Mouse (Mus musculus) cerebellum, adult 11 months (tissue): ENCODE measurements around the gene Yipf4.
"Not testable (repeated sequence)": the region's sequence is repeated elsewhere in the genome, so short reads cannot be mapped to it uniquely, and the experiment has no call there.

Experiments
- DNase-seq: peaks from one replicate; pipeline ENCODE4 v3.0.0; 2022

The Yipf4 gene

DNA sequence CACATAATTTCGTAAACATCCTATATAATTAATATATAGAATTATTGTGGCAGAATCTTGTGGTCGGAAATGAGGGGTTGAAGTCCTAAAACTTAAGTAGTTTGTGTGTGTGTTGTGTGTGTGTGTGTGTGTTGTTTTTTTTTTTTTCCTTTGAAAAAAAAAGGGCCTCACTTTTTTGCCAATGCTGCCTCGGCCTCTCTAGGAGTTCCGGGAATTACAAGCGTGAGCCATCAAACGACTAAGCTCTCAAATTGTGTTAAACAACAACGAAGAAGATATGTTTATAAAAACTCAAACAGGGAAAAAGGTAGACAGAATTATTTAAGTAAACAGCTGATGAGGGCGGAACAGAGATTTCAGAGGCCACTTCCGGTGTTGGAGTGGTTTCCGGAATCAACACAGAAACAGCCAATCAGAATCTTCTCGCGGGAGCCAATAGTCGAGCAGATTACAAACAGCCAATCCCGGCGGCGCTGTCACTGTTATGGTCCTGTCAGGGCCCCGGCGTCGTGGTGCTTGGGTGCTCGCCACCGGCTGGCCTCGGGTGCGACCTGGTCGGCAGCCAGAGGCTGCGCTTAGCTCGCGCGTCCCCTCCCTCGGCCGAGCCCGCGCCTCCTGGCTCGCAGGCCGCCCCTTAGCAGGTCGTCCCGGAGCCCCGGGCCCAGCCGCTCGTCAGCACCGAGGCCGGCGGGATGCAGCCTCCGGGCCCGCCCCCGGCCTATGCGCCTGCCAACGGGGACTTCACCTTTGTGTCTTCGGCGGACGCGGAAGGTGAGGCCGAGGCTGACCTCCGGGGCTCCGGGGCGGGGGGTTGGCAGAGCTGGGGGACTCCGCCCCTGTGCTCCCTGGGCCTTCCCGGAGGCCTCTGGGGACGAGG is at the start of gene Yipf4:
Gene Yipf4, plus strand, starts transcription at position 470 of the 877 bp plus-strand sequence.
- peak; percentile 96 for DNase-seq

DNA sequence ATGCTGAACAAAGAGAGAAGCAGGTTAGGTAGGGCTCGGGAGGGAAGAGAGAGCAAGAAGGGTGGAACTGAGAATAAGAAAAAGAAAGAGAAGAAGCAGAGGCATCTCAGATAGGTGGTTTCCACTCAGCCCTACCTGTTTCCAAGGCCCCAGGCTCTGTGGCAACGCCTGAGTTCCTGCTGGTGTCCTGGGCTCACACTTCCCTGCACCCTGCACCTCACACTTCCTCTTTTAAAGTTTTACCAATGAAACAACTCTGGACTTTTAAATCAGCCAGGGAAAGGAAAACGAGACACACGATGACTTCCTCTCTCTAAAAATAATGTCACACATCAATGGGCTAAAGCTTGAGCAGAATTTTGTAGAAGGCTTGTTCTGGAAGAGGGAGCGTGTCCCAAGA is 48.8 kb upstream of the Yipf4 start:
- DNase-seq, result no peak

DNA sequence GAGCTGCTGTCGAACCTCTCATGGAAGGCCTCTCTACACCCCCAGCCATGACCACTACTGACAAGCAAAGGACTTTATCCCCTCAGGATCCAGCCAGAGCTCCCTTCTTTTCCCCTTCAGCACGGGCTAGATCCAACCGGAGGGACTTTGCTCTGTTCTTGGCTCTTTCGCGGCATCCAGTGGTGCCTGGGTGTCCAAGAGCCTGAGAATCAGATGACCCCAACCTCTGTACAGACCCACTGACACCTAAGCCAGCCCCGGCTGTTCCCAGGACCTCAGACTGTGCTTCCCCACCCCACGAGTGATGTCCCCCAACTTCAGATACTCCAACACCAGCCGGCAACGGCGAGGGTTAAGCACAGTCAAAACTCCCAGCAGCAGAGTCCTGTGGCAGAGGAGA is 39.5 kb upstream of the Yipf4 start:
- DNase-seq, result no peak

DNA sequence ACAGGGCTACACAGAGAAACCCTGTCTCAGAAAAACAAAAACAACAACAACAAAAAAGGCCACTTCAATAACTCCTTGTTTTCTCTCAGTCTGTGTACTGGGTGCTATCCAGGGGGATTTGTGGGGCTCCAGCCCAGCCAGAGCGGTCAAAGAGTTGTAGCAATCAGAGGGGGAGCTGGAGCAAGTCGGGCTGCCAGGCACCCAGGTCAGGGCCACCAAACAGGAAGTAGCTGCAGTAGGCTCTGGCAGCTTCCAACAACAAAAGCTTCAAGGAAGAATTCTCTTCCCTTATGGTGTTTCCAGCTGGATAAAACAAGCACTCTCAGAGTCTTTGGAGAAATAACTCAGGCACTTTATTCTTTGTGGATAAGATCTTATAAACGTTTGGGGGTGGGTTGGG is 35.4 kb upstream of the Yipf4 start:
- no peak for DNase-seq

DNA sequence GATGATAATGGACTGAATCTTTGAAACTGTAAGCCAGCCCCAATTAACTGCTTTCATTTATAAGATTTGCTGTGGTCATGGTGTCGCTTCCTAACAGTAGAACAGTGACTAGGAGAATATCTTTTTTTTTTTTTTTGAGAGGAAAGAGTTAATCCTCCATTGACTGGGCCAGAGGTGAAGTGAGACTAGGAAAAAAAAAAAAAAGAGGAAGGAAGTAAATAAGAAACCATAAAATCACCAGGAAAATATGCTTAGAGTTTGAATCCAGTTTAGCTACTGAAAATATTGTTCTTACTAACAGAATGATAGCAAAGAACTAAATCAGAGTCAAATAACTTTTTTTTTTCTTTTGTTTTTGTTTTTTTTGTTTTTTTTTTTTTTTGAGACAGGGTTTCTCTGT is 34.6 kb upstream of the Yipf4 start:
- DNase-seq, result no peak

DNA sequence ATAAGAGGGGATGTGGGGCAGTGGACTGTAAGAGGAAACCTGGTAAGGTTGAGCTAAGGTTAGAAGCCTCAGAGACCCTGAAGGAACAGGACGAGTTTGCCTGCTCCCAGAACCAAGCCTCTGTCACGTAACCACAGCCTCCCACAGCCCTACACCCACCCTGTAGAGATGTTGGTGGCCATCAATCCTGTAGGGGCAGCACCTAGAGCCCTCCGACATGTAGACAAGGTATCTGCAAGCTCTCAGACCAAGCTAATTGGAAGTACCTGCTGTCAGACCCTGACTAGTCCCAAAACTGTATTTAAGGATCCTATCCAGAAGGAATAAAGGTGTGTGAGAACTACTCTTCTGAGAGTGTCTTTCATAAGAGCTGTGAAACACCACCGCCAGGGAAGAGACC is 33.9 kb upstream of the Yipf4 start:
- no peak for DNase-seq

DNA sequence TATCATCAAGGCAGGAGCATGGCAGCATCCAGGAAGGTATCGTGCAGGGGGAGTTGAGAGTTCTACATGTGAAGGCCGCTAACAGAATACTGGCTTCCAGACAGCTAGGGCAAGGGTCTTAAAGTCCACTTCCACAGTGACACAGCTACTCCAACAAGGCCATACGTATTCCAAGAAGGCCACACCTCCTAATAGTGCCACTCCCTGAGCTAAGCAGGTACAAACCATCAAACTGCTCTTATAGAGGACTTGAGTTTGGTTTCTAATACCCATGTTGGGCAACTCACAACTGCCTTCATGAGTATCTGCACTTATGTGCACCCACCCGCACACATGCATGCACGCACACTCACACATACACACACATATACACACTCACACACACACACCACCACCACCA is 32.5 kb upstream of the Yipf4 start:
- no peak for DNase-seq

DNA sequence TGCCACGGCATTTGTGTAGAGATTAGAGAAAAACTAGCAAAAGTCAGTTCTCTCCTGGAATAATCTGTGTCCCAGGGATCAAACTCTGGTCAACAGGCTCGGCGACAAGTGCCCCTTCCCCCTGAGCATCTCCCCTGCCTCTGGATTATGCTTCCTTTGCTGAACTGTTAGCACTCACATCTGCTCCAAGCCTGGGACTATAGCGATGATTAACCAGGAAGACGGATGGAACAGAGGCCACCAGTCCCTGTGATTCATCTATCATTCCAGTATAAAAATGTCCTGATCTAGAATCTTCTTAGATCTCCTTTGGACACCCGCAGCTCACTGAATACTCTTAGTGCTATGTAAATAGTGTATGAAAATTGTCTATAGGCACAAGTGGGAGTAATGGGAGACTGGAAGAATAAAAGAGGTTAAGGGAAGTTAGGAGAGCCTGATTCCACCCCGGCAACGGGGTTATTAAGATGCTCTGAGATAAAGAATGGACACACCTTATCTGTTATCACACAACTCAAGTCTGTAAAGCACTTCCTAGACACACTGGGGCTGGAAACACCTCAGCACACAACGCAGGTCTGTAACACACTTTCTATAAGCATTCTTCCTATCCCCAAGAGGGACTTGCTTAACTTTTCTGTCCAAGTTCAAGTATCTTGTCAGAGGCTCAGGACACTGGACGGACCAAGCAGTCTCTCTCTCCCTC is 31.2 kb upstream of the Yipf4 start:
- no peak for DNase-seq

DNA sequence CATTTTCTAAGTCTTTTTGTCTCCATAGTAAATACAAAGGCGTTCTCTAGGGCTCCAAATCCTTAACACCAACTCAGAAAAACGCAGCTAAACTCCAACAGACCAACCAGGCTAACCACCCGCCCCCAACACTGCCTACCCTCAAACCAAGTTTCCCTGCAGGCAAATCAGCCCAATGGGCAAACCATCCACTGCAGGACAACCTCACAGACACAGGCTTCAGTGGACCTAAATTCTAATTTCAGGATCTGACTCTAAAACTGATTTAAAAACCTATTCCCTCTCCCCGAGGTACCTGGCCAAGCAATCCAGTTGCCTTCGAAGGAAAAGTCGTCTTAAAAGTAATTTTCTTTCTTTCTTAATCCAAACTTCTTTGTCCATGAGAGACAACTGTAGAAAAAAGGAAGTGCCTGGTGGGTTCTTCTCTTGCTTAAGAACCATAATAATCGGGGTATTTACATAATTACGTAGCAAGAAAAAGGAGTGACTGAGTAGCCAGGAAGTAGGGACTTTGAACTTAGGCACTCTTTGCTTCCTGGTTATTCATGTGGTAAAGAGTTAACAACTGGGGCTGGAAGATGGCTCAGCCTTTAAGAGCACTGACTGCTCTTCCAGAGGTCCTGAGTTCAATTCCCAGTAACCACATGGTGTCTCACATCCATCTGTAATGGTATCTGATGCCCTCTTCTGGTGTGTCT is 30.4 kb upstream of the Yipf4 start, which contains the start of gene Nlrc4:
Gene Nlrc4, minus strand, starts transcription at position 432 of the 698 bp plus-strand sequence.
- no peak for DNase-seq

DNA sequence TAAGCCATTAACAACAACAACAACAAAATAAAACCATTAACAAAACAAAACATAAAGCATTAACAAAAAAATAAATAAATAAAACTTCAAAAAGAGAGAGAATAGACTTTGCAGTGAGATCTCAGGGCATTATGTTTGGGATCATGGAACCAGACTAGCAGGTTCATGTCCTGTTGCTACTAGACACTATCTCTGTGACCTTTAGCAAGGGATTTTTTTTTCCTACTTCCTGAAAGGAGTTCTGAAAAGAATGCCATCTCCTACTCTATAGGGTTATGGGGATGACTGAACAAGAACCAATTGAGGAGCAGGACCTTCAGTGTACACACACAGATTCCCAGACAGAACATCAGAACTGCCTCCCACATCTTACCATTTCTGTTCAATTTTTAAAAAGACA is 25.8 kb upstream of the Yipf4 start:
- no peak for DNase-seq

DNA sequence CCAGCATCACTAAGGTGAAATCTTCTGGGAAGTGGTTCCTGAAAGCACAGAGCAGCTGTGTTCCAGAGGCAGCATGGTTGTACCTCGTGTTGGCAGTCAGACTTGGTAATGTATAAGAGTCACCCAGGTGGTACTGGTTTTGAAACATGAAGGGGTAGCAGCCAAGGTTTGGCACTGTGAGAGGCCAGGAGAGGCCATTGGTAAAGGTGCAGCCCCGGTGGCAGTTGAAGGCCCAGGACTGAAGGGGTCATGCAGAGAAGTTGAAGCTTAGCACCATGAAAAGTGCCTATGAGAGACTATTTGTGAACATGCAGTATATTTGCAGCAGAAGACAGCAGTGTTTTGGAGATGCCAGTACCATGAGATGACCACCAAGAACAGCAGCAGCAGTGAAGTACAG is 21.3 kb upstream of the Yipf4 start:
- not testable (repeated sequence) for DNase-seq

DNA sequence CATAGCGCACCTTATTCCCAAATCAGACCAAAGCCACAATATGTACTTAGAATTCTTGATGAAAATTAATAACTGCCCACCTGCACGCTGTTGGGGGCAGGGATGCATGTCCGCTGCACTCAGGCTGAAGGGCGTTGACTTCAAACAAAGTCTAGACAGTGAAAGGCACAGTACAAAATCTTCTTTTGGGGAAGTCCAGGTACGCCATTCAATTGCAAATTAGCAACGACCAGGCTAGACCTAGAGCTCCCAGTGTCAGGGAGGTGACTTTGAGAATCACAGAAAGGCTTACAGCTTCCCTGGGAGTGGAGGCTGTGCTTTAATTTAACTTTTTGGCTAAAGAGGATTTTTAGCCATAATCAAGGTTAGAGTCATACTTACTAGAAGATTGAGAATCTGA is 19.2 kb upstream of the Yipf4 start:
- not testable (repeated sequence) for DNase-seq

DNA sequence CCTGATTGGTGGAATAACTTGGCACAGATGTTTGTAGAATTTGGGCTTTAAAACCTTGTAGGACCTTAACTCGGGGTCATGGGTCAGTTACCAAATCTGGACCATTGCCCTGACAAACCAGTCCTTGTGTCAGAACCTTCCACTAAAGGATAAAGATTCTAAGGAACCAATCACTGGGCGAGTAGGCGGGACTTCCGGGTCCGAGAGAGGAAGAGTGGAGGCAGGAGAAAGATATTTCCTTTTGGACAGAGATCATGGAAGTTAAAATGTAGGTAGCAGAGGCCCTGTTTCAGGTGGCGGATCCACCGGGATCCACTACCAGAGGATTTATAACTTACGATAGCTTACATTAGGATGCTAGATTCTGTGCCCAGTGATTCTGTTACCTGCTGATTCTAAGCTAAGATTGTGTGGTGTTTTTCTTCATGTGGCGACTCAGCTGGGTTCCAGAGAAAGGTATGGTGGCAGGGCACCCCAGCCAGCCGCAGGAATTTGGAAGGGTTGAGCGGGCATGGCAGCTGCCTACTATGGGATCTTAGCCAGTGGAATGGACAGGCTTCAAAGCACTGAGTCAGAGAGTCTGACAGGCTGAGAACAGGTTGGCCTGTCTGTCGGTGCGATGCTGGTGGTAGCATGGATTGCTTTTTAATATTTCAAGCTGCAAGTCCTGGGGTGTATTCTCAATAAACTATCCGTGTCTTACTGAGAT is 8.8 kb upstream of the Yipf4 start:
- DNase-seq, result no peak

DNA sequence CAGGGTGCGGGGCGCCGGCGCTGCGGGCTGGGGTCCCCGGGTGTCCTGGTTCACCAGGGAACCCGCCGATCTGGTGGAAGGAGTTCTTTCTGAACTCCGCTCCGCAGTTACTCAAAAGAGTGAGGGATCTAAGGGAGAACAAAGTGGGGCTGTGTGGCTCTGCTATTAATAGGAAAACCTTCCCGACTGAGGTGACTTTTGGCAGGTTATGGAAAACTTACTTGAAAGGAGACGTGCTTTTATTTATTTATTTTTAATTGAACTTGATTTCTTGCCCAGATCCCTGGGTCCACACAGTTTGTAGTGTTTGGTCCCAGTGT is 568 bp downstream of the Yipf4 start:
- no peak for DNase-seq

DNA sequence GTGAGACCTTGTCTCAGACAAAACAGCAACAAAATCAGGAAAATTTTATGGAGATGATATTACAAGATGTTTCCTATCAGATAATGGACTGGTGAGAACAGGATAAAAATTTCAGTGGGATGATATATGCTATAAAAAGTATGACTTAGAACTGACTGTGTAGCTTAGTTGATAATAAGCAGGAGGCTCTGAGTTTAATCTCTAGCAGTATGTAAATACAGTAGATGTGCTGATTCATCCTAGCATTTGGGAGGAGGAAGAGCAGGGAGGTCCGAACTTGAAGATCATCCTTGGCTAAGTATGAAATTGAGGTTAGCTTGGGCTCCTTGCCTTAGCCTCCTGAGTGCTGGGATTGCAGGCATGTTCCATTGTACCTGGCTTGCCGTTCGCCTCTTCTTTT is 2.3 kb downstream of the Yipf4 start:
- DNase-seq, result no peak

DNA sequence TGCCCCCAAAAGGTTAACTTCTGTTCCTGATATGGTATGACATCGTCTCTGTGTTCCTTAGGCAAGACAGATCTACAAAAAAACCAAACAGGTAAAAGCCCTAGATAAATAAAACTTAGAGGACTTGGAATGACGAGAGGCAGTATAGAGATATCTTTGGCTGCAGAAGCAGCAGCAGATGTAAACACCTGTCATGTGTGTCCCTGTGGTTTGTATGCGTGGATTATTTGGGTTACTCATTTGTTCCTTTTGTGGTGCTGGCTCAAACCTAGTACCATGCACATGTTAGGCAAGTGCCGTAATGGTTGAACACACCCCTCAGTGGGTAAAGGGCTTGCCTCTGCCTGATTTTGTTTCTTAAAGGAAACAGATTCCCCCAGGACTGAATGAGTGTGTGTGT is 10.9 kb downstream of the Yipf4 start:
- no peak for DNase-seq

DNA sequence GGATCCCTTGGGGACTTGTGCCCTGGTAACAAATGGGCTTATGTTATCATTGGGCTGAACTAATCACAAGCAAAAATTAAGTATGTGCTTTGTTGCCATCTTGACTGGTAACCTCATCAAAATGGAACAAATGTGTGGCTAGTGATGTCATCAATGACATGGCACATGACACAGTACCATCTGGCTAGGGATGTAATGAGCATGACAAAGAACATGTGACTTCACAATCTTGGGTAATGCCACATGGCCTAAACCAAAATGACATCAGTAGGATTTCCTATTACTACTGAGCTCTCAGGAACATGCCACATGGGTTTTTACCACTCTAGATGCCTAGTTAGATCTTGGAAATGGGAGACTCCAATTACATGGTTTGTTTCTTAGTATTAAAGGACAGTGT is 11.8 kb downstream of the Yipf4 start:
- DNase-seq, result no peak

DNA sequence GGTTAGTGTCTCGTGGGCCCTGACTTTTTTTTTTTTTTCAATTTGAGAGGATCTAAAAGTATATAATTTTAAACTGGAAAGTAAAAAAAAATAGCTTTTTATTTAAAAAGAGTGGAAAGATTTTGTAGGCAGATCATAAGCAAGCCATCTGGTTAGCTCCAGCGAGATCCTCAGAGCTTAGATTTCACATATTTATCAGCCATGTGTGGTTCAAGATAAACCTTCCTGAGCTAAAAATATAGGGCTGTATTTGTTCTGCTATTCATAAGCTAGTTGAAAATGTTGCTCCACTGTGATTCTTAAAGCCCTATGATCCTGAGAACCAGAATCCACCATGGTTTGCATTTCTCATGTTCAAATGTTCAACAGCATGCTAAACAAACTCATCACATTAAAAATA is 18.6 kb downstream of the Yipf4 start:
- no peak for DNase-seq

DNA sequence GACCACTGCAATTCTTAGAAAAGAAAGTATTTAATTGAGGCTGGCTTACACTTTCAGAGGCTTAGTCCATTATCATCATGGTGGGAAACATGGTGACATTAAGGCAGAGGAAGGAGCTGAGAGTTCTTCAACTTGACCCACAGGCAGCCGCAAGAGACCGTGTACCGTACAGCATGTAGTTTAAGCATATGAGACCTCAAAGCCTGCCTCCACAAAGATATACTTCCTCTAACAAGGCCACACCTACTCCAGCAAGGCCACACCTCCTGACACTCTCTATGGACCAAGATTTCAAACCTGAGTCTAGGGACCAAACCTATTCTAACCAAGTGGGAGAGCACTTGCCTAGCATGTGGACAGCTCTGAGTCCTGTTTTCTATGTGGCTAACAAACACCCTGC is 19.3 kb downstream of the Yipf4 start:
- no peak for DNase-seq

DNA sequence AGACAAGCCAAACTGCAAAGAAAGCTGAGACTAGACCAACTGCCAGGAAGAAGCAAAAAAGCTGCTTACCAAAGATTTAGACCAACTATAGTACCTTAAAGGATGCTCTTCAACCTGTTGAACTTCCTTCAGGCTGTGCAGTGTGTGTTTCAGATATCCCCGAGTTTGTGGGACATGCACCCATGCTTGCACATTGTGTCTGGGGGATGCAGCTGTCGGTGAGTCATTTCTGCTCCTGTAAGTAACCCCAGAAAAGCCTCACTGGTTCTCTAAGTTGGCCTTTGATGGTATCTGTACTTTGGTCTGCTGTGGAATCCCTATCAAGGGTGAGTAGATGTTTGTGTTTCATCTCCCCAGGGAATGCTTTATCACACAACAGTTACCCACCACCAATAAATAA is 23.0 kb downstream of the Yipf4 start:
- DNase-seq, result no peak

DNA sequence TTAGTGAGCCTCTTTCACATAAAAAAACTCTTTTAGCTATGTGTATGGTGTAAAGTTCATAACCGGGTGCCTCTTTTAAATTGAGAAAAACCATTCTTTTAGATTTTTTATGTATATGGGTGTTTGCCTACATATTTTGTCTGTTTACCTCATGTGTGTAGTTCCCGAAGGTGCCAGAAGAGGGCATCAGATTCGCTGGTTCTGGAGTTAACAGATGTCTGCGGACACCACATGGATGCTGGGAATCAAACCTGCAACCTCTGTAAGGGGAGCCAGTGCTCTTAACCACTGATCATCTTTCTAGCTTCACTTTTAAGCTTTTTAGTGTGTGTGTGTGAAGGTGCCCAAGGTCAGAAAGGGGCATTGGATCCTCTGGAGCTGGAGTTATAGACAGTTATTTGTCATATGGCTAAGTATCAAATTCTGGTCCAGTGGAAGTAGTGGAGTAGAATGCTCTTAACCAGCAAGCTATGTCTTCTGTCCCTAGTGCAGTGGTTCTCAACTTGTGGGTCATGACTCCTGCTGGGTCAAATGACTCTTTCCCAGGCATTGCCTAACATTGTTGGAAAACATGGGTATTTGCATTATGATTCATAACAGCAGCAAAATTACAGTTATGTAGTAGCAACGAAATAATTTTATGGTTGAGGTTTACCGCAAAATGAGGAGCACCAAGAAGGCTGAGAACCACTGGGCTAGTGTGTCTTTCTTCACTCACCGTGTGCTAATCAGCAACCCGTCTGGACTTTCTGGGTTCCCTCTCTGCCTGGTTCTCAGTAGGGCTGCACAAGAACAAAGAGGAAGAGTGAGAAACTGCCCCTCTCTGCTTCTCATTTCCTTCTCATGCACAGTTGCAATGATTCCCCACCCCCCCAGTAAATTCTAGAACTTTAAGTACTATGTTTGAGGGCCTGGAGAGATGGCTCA is 33.8 kb downstream of the Yipf4 start:
- no peak for DNase-seq

DNA sequence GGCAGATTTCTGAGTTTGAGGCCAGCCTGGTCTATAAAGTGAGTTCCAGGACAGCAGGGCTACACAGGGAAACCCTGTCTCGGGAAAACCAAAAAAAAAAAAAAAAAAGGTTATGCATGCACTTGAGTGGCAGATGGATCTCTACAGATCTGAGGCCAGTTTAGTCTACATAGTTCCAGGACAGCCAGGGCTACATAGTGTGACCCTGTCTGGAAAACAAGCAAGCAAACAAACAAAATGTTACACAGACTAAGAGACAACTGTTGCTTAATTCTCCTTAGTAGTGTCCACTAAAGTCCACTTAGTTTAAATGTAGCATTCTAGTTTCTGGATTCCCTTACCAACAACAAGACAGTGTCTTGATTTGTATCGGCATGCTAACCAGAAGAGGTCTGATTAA is 36.8 kb downstream of the Yipf4 start:
- no peak for DNase-seq
